Mouse (Mus musculus) ES-Bruce4 (cell line): Measurements from ENCODE around the gene Mcoln1. TPM values are rescaled to one million over a fixed set of nuclear protein-coding genes. Genes with fewer than 3 reads are reported as not detected.

Experiments used
- H3K27ac ChIP-seq: 2 replicates; pipeline ENCODE4 v1.5.1; 2012; ENCODE audit warnings: low read length, inconsistent platforms; ENCODE audit not compliant: insufficient read depth
- H3K27me3 ChIP-seq: 2 replicates; pipeline ENCODE4 v1.6.1; 2012; ENCODE audit warnings: mild to moderate bottlenecking, low read length, inconsistent platforms; ENCODE audit not compliant: control insufficient read depth, poor library complexity, insufficient read depth, severe bottlenecking
- H3K36me3 ChIP-seq: 2 replicates; pipeline ENCODE4 v1.6.1; 2012; ENCODE audit warnings: inconsistent platforms, mild to moderate bottlenecking, low read length, moderate library complexity; ENCODE audit not compliant: control insufficient read depth, poor library complexity, insufficient read depth, severe bottlenecking
- H3K4me1 ChIP-seq: one replicate; pipeline ENCODE4 v1.8.1; 2011; ENCODE audit warnings: low read length; ENCODE audit not compliant: control insufficient read depth, insufficient read depth
- H3K4me3 ChIP-seq: 2 replicates; pipeline ENCODE4 v1.5.1; 2011; ENCODE audit warnings: low read depth, mild to moderate bottlenecking, low read length
- H3K9ac ChIP-seq: 2 replicates; pipeline ENCODE4 v1.6.1; 2012; ENCODE audit warnings: low read depth, mild to moderate bottlenecking, inconsistent platforms; ENCODE audit not compliant: poor library complexity, severe bottlenecking
- H3K9me3 ChIP-seq: replicated peaks from 2 replicates; pipeline ENCODE4 v1.6.1; 2012; ENCODE audit warnings: mild to moderate bottlenecking, low read length, inconsistent platforms; ENCODE audit not compliant: control insufficient read depth, poor library complexity, insufficient read depth, severe bottlenecking
- CTCF ChIP-seq: IDR thresholded peaks from one replicate; pipeline ENCODE4 v1.8.1; 2011; ENCODE audit warnings: low read depth, low read length
- EP300 ChIP-seq: IDR thresholded peaks from 2 replicates; pipeline ENCODE4 v1.6.1; 2011; ENCODE audit warnings: low read depth, low read length; ENCODE audit not compliant: insufficient read depth
- POLR2A ChIP-seq: IDR thresholded peaks from one replicate; pipeline ENCODE4 v1.8.1; 2011; ENCODE audit warnings: low read length; ENCODE audit not compliant: insufficient read depth
- polyA plus RNA-seq: library from polyadenylated mRNA; stranded (reverse); fragments of >200 nt; gene quantifications from 2 replicates; pipeline ENCODE4 v1.2.4, GENCODE M21; 2011; ENCODE audit warnings: low read depth; ENCODE audit not compliant: missing spikeins, insufficient read depth, insufficient read length

Gene Mcoln1
- polyA plus RNA-seq, 1 experiment = 62.0 TPM

DNA sequence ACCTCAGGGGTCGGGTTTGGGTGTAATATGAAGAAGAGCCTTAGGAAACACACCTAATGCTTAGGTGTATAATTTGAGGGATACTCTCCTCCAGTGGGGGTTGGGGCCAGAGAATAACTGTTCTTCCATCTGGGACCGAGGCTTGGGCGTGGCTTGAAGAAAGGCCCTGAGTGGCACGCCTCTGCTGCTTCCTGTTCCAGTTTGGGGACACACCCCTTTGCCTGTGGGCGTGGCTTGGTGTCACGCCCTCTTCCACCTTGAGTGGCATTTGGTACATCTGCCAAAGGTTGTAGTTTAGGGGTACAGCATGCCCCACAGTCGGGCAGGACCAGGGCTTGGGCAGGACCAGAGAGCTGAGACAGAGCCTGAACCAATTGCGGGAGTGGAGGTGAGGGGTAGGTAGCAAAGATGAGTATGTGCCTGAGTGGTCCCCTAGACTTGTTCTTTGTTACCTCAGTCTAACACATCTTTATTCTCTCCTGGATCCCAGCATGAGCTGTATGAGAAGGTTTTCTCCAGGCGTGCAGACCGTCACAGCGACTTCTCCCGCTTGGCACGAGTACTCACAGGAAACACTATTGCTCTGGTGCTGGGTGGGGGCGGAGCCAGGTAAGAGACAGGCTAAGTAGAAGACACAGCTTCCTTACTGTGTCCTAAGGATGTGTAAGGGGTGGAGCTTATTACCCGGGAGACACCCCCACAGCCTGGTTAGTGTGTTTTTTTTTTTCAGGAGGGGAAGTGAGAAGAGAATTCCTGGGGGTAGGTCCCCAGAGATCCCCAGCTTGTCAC lies 36.0 kb downstream of the Mcoln1 start:
- Histone ChIP-seq H3K4me3 (no peak overlapping the region), H3K27ac (no peak overlapping the region), H3K27me3 (no peaks in the 10 kb centered on the region), H3K9me3 (no peaks in the 10 kb centered on the region), H3K36me3 (peaks cover 26% of the 10 kb centered on the region), H3K4me1 (no peaks in the 10 kb centered on the region), H3K9ac (no peak overlapping the region)
- TF ChIP-seq EP300 (peak; percentile 20; the same call in 1 of the 2 replicates), POLR2A (no peak), CTCF (no peak)

DNA sequence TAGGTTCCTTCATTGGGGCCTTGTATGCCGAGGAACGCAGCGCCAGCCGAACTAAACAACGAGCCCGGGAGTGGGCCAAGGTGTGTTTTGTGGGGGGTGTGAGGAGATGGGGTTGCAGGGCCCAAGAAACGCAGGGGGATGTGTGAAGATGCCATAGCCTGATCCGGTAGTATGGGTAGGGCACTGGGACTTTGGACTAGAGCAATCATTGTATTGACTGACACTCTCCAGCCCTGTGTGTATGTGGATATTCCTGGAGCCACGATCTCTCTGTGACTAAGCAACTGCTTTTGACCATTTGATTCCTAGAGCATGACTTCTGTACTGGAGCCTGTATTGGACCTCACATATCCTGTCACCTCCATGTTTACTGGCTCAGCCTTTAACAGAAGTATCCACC lies 36.7 kb downstream of the Mcoln1 start:
- Histone ChIP-seq H3K4me3 (no peak overlapping the region), H3K4me1 (no peaks in the 10 kb centered on the region), H3K9me3 (no peaks in the 10 kb centered on the region), H3K9ac (no peak overlapping the region), H3K27me3 (no peaks in the 10 kb centered on the region), H3K36me3 (peaks cover 30% of the 10 kb centered on the region), H3K27ac (no peak overlapping the region)
- TF ChIP-seq POLR2A (no peak), CTCF (no peak), EP300 (no peak)

DNA sequence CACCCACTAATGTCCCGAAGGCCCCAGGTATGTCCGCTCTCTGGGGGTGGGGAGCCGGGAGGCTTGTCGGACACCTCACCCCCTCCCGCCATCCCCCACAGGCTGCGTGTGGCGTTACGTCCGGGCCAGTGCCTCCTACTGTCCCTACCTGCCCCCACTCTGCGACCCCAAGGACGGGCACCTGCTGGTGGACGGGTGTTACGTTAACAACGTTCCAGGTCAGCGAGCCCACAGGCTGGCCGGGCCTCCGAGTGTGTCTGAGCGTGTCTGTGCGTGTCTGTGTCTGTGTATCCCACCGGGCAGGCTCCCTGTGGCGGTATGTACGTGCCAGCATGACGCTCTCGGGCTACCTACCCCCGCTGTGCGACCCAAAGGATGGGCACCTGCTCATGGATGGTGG lies 37.4 kb downstream of the Mcoln1 start:
- peaks cover 34% of the 10 kb centered on the region for H3K36me3 ChIP-seq
- H3K9ac ChIP-seq = no peak overlapping the region
- H3K27me3 ChIP-seq = no peaks in the 10 kb centered on the region
- no peaks in the 10 kb centered on the region for H3K4me1 ChIP-seq
- no peak overlapping the region for H3K4me3 ChIP-seq
- no peak for TF ChIP-seq EP300
- TF ChIP-seq POLR2A = no peak
- TF ChIP-seq CTCF = no peak
- no peaks in the 10 kb centered on the region for H3K9me3 ChIP-seq
- H3K27ac ChIP-seq = no peak overlapping the region

GRCm38 (mm10) chr8:3539146-3539545 lies 38.9 kb downstream of the Mcoln1 start:
- TF ChIP-seq POLR2A (no peak), EP300 (no peak), CTCF (no peak)
- H3K27ac ChIP-seq = no peak overlapping the region
- H3K4me3 ChIP-seq = no peak overlapping the region
- H3K36me3 ChIP-seq = peaks cover 49% of the 10 kb centered on the region
- no peaks in the 10 kb centered on the region for H3K4me1 ChIP-seq
- H3K9ac ChIP-seq = no peak overlapping the region
- H3K9me3 ChIP-seq = peaks cover 11% of the 10 kb centered on the region
- H3K27me3 ChIP-seq = no peaks in the 10 kb centered on the region

GRCm38 (mm10) chr8:3540076-3540475 lies 39.8 kb downstream of the Mcoln1 start:
- Histone ChIP-seq H3K27me3 (no peaks in the 10 kb centered on the region), H3K4me1 (no peaks in the 10 kb centered on the region), H3K9ac (no peak overlapping the region), H3K9me3 (peaks cover 20% of the 10 kb centered on the region), H3K36me3 (peaks cover 57% of the 10 kb centered on the region), H3K4me3 (no peak overlapping the region), H3K27ac (no peak overlapping the region)
- TF ChIP-seq EP300 (no peak), POLR2A (no peak), CTCF (no peak)

DNA sequence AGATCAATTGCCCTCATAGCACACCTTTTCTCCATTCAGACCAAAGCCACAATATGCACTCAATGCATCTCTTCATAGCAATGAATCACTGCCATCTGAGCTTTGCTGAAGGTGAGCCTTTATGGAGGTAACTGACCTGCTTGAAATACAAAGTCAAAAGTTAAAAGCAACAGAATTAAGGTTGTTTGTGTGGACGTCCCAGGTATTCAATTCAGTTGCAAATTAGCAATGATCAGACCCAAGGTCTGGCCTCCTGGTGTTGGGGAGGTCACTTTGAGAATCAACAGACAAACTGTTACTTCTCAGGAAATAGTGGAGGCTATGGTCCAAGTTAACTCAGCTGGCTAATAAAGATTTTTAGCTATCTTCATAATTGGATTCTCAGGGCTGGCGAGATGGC lies 46.3 kb downstream of the Mcoln1 start:
- H3K27ac ChIP-seq = peak overlapping the region; percentile 89

More for the DNA sequence above, 46.3 kb downstream of the Mcoln1 start:
- H3K9me3 ChIP-seq = peaks cover 60% of the 10 kb centered on the region
- no peak overlapping the region for H3K4me3 ChIP-seq
- no peak for TF ChIP-seq EP300
- TF ChIP-seq CTCF = no peak
- no peak for TF ChIP-seq POLR2A
- no peaks in the 10 kb centered on the region for H3K4me1 ChIP-seq
- H3K27me3 ChIP-seq = no peaks in the 10 kb centered on the region
- no peak overlapping the region for H3K9ac ChIP-seq
- peaks cover 39% of the 10 kb centered on the region for H3K36me3 ChIP-seq
